In the genomic region with DNA sequence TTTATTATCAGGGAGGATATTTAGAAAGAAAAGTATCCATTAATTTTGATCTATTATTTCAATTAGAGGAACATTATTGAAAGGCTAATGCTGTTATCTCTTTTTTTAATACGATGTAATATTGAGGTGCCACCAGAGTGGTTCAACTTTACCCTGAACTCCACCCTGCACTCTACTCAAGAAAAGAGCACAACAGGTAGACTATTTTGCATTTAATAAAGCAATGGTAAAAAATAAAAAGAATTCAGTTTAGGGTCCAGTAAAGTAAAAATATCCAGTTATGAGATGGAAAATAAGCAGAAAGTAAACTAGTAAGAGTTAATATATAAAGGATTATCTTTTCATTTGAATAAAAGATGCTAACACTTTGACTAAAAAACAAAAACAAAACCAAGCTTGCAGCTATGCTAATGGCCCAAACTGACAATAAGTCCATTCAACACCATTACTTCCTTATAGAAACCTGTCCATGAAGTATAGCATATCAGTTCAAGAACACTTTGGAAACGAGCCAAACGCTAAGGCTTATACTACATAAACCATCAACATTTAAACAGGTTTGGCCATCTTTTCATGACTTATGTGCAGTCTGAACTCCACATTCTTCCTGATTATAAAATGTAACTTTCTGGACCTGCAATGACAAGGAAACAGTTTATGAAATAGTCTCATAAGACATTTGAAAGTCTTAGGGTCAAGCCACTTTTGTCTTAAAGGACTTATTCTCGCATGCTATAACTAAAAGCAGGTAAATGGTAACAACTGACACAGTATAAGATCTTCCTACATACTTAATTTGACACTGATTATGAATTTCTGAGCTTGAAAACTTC, we compare ENCODE assay signal across 11 mouse cellular contexts. TPM values are rescaled to one million over a fixed set of nuclear protein-coding genes. Genes with fewer than 3 reads are reported as not detected.
DNase-seq lines count a peak whose midpoint lies in the region; ATAC-seq and TF ChIP-seq lines count a peak whose summit lies in the region.
"Had no signal": no experiment of that assay in that cellular context is flagged by ENCODE, and none has a peak within 500 bp of the region (broad histone marks: within the 10 kb centered on the region; RNA-seq: fewer than 3 reads in every experiment).

No protein-coding gene starts in this region.

- no peak for TF ChIP-seq CTCF in forebrain, postnatal 0 days (IDR thresholded peaks at IDR 0.05; ENCODE audit: low read depth)

- WGBS in heart, embryonic 11.5 days (ENCODE audit: insufficient replicate concordance): 92% methylated on average over 4 of the region's 4 CpGs
- WGBS in forebrain, postnatal 0 days: 63% methylated on average over 4 of the region's 4 CpGs
- 85% methylated on average over 4 of the region's 4 CpGs for WGBS in midbrain, embryonic 12.5 days

- no peak overlapping the region for H3K27ac ChIP-seq in heart, embryonic 11.5 days (ENCODE audit: low read depth, low read length)
- H3K27ac ChIP-seq in forebrain, postnatal 0 days (ENCODE audit: low read depth, low read length): no peak overlapping the region
- H3K27ac ChIP-seq in midbrain, embryonic 12.5 days (replicated peaks): no peak overlapping the region
- H3K27ac ChIP-seq: lung, embryonic 15.5 days had no signal

- no peaks in the 10 kb centered on the region for H3K27me3 ChIP-seq in heart, embryonic 11.5 days (ENCODE audit: control insufficient read depth, insufficient read depth, low read length)
- no peaks in the 10 kb centered on the region for H3K27me3 ChIP-seq in forebrain, postnatal 0 days (ENCODE audit: insufficient read depth, low read length)
- H3K27me3 ChIP-seq in midbrain, embryonic 12.5 days: no peaks in the 10 kb centered on the region
- H3K27me3 ChIP-seq: lung, embryonic 15.5 days had no signal

- H3K4me1 ChIP-seq in heart, embryonic 11.5 days (ENCODE audit: control insufficient read depth, insufficient read depth, low read length): no peaks in the 10 kb centered on the region
- H3K4me1 ChIP-seq in forebrain, postnatal 0 days (ENCODE audit: insufficient read depth): peaks cover 6% of the 10 kb centered on the region; the same call in 1 of the 2 replicates
- peaks cover 7% of the 10 kb centered on the region; the same call in 1 of the 2 replicates for H3K4me1 ChIP-seq in midbrain, embryonic 12.5 days

- peaks cover 7% of the 10 kb centered on the region; the same call in 1 of the 2 replicates for H3K36me3 ChIP-seq in heart, embryonic 11.5 days (ENCODE audit: control insufficient read depth, insufficient read depth, low read length)
- peaks cover 10% of the 10 kb centered on the region; the same call in 1 of the 2 replicates for H3K36me3 ChIP-seq in forebrain, postnatal 0 days (ENCODE audit: insufficient read depth)
- peaks cover 35% of the 10 kb centered on the region for H3K36me3 ChIP-seq in midbrain, embryonic 12.5 days

- no peak for DNase-seq in heart, adult 8-10 months (ENCODE audit: low spot score)
- DNase-seq in NIH3T3 (ENCODE audit: low read depth): peak; percentile 52
- DNase-seq in forebrain, postnatal 0 days: no peak
- DNase-seq in right cerebral cortex, postnatal 36 days (ENCODE audit: low spot score in 2 of 2): no peak
- no peak for DNase-seq in kidney, postnatal 14 days
- DNase-seq in left cerebral cortex, postnatal 36 days (ENCODE audit: low spot score in 2 of 2): no peak
- DNase-seq: B cell, adult 2 months; layer of hippocampus, adult 9-11 months had no signal

- no peak overlapping the region; the same call in 1 of the 2 replicates for H3K4me3 ChIP-seq in heart, embryonic 11.5 days (ENCODE audit: low read depth, low read length)
- H3K4me3 ChIP-seq in forebrain, postnatal 0 days (ENCODE audit: low read depth, low read length): peak overlapping the region; percentile 100
- peak overlapping the region; percentile 100 for H3K4me3 ChIP-seq in midbrain, embryonic 12.5 days

- H3K4me2 ChIP-seq in heart, embryonic 11.5 days: peak overlapping the region; percentile 49; the same call in 1 of the 2 replicates
- peak overlapping the region; percentile 88 for H3K4me2 ChIP-seq in forebrain, postnatal 0 days (ENCODE audit: low read depth)
- peak overlapping the region; percentile 69 for H3K4me2 ChIP-seq in midbrain, embryonic 12.5 days (replicated peaks)

- ATAC-seq in heart, embryonic 11.5 days (replicated peaks; ENCODE audit: insufficient number of reproducible peaks, low FRiP score, low TSS enrichment): no peak
- ATAC-seq in forebrain, postnatal 0 days: no peak
- no peak for ATAC-seq in midbrain, embryonic 12.5 days (ENCODE audit: low FRiP score, low read depth)

- no peaks in the 10 kb centered on the region for H3K9me3 ChIP-seq in heart, embryonic 11.5 days (replicated peaks; ENCODE audit: control insufficient read depth, low read length)
- no peaks in the 10 kb centered on the region for H3K9me3 ChIP-seq in forebrain, postnatal 0 days (ENCODE audit: low read length)
- H3K9me3 ChIP-seq in midbrain, embryonic 12.5 days: no peaks in the 10 kb centered on the region
- H3K9me3 ChIP-seq: lung, embryonic 15.5 days had no signal

- intact Hi-C loops in left cerebral cortex, postnatal 36 days (cut with DNase I): no loop called here

- H3K9ac ChIP-seq in heart, embryonic 11.5 days (ENCODE audit: low read depth, low read length): no peak overlapping the region
- H3K9ac ChIP-seq in forebrain, postnatal 0 days: peak overlapping the region; percentile 33; the same call in 1 of the 2 replicates
- H3K9ac ChIP-seq in midbrain, embryonic 12.5 days (replicated peaks): peak overlapping the region; percentile 54; the same call in 1 of the 2 replicates
- H3K9ac ChIP-seq: lung, embryonic 15.5 days had no signal

RNA-seq across cellular contexts. Expression of gene Marcks, which starts 4.6 kb away (rescaled TPM):
- polyA plus RNA-seq in heart, embryonic 11.5 days (2014; fragmentation: Nextera tagmentation; extraction: Ambion mirVana): 88.3 and 99.9 TPM in 2 replicates
- 10 to 100 TPM; 20.7 to 32.9 (median 27.6) TPM for total RNA-seq in heart, adult 8-10 months (2022)
- 444 and 539 TPM in 2 replicates for total RNA-seq in forebrain, postnatal 0 days (2014; rRNA removed)
- polyA plus RNA-seq in forebrain, postnatal 0 days (2015; fragmentation: Nextera tagmentation; extraction: Ambion mirVana): 233 and 244 TPM in 2 replicates
- polyA plus RNA-seq in midbrain, embryonic 12.5 days (2016; fragmentation: Nextera tagmentation; extraction: Ambion mirVana): 321 and 361 TPM in 2 replicates
- total RNA-seq in left cerebral cortex, postnatal 36 days (2021): 100 to 1,000 TPM; 164 to 165 TPM

Comparison
In these comparisons a context has a peak if more than half of its experiments do, and no peak if none do; other contexts are left out.
1. RNA of gene Marcks, which starts 4.6 kb away (total RNA-seq): 444 to 539 TPM in forebrain, postnatal 0 days and 164 to 165 TPM in left cerebral cortex, postnatal 36 days; 20.7 to 32.9 TPM in heart, adult 8-10 months; every median in the first group is over 4 times any median in the second.
2. Peak in every context shown above with its lines, with median percentiles within 50 percentile points of each other: H3K4me2 ChIP-seq.